Mouse (Mus musculus): ENCODE measurements around the gene Pex12. TPM values are rescaled to one million over a fixed set of nuclear protein-coding genes. Genes with fewer than 3 reads are reported as not detected.

Pex12 gene
- polyA plus RNA-seq, 1 experiment from 2014 or later: 12.7 TPM

DNA sequence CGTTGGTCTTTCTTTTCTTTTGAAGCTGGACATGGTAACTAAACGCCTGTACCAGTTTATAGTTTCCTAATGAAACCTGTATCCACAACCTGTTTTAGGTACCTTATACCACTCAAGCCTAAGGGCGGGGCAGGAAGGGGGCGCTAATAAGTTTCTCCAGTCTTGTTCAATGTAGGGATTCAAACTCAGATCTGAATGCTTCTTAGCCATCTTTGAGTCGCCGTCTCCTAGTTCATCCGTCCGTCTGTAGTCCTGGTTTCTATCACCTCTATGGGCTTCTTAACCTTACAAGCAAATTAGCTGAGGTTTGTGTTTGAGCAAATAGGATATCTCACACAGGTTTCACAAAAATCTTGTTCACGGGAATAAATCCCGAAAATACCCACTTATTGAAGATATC is 262 bp downstream of the Pex12 start:
- TF ChIP-seq CTCF (IDR thresholded peaks at IDR 0.05): no peak
- ChIA-PET POLR2A (no interaction called here), CTCF (no interaction called here)
- DNase-seq (ENCODE audit: low read depth, low spot score) (no peak), ATAC-seq (no peak)
- in situ Hi-C loops (cut with MboI; ENCODE audit: low pct_unique_long_range_greater_than_20kb): no loop called here
- H3K27me3 ChIP-seq: no peaks in the 10 kb centered on the region

- ATAC-seq: no peak
- no peak for DNase-seq (ENCODE audit: low read depth, low spot score)
- in situ Hi-C loops (cut with MboI; ENCODE audit: low pct_unique_long_range_greater_than_20kb): no loop called here
- no peaks in the 10 kb centered on the region for H3K27me3 ChIP-seq
- ChIA-PET POLR2A (no interaction called here), CTCF (no interaction called here)
- TF ChIP-seq CTCF (IDR thresholded peaks at IDR 0.05): no peak
These were observed 955 bp downstream of the Pex12 start for GRCm38 (mm10) chr11:83301431-83301831.

- no peaks in the 10 kb centered on the region for H3K27me3 ChIP-seq
- in situ Hi-C loops (cut with MboI; ENCODE audit: low pct_unique_long_range_greater_than_20kb): loop anchor here (25.0 kb wide), 1 partner anchor 537 kb away; the partner anchor contains the start of genes Cct6b and Zfp830
- no peak for DNase-seq (ENCODE audit: low read depth, low spot score)
- no peak for ATAC-seq
- TF ChIP-seq CTCF (IDR thresholded peaks at IDR 0.05): no peak
- POLR2A ChIA-PET: no interaction called here
- CTCF ChIA-PET: interaction anchor here (1.1 kb wide), 1 partner anchor 11 kb away, joined by 3 read pairs; no protein-coding TSS in a partner anchor
These were observed 2.7 kb downstream of the Pex12 start for GRCm38 (mm10) chr11:83299724-83300123.

GRCm38 (mm10) chr11:83298225-83299195 is 3.9 kb downstream of the Pex12 start, which contains the start of gene Ap2b1:
Gene Ap2b1, plus strand, starts transcription at chr11:83299024.
- peak; percentile 53 for DNase-seq (ENCODE audit: low read depth, low spot score)
- ATAC-seq: peak; percentile 82
- ChIA-PET CTCF (interaction anchor here (1.1 to 1.3 kb wide), 2 partner anchors 10 to 19 kb away, joined by 3 read pairs; no protein-coding TSS in a partner anchor), POLR2A (interaction anchor here (0.5 to 0.7 kb wide), 2 partner anchors 9 to 31 kb away, joined by 3 read pairs; no protein-coding TSS in a partner anchor)
- in situ Hi-C loops (cut with MboI; ENCODE audit: low pct_unique_long_range_greater_than_20kb): loop anchor here (25.0 kb wide), 1 partner anchor 536 kb away; the partner anchor contains the start of genes Cct6b and Zfp830
- no peaks in the 10 kb centered on the region for H3K27me3 ChIP-seq
- TF ChIP-seq CTCF (IDR thresholded peaks at IDR 0.05): no peak

DNA sequence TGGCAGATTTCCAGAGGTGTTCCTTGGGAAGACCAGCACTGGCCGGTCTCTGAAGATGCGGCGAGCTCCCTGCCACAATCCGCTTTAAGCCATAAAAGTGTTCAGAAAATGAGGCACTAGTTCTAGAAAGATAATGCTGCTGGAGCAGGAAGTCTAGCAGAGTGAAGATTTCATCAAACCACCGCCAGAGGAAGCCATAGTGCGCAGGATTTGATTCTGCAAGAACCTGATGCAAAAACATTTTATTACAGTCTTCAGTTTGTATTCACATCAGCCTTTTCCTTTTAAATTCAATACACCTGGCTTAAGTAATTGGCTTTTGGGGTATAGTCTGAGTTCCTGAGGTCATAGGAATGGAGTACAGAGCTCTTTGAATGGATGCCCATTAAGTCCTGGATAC is 4.6 kb downstream of the Pex12 start:
- TF ChIP-seq CTCF (IDR thresholded peaks at IDR 0.05): no peak
- POLR2A ChIA-PET: no interaction called here
- CTCF ChIA-PET: no interaction called here
- DNase-seq (ENCODE audit: low read depth, low spot score) (no peak), ATAC-seq (no peak)
- no peaks in the 10 kb centered on the region for H3K27me3 ChIP-seq
- in situ Hi-C loops (cut with MboI; ENCODE audit: low pct_unique_long_range_greater_than_20kb): loop anchor here (25.0 kb wide), 1 partner anchor 536 kb away; the partner anchor contains the start of genes Cct6b and Zfp830

DNA sequence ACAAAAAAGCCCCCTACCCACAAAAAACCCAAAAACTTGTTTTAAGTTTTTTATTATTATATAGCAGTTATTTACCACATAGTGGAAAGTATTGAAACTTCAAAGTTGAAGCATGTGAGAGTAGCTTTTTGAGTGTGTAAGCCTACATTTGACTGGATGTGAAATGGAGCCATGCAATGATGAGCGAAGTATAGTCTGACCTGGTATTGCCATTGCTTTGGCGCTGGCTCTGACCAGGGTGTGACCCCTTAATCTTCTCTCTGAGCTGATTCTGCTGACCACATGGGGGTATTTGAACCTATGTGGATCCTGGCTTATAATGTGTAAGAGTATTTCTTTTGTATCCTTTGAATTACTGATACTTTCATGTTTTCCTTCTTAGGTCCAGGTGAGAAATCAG is 8.3 kb downstream of the Pex12 start:
- DNase-seq (ENCODE audit: low read depth, low spot score) (no peak), ATAC-seq (no peak)
- TF ChIP-seq CTCF (IDR thresholded peaks at IDR 0.05): no peak
- CTCF ChIA-PET: interaction anchor here (1.5 kb wide), 1 partner anchor 113 kb away, joined by 3 read pairs; no protein-coding TSS in a partner anchor
- H3K27me3 ChIP-seq: no peaks in the 10 kb centered on the region
- in situ Hi-C loops (cut with MboI; ENCODE audit: low pct_unique_long_range_greater_than_20kb): loop anchor here (25.0 kb wide), 1 partner anchor 532 kb away; the partner anchor contains the start of genes Cct6b and Zfp830
- POLR2A ChIA-PET: no interaction called here

DNA sequence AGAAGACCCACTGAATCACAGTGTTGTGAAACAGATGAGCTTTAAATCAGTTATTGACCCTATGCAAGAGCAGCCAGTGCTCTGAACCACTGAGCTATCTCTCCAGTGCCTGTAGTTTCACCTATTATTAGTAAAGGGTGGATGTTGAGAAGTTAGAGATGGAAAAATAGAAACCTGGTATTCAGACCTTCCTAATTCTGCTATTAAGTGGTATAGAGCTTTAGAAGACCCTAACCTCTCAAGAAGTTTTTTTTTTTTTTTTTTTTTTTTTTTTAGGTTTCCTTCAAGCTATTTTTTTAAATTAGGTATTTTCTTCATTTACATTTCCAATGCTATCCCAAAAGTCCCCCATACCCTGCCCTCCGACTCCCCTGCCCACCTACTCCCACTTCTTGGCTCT is 9.2 kb downstream of the Pex12 start:
- ChIA-PET CTCF (interaction anchor here (1.5 kb wide), 1 partner anchor 114 kb away, joined by 3 read pairs; no protein-coding TSS in a partner anchor), POLR2A (interaction anchor here (0.7 to 0.9 kb wide), 2 partner anchors 10 to 352 kb away, joined by 3 to 6 read pairs; no protein-coding TSS in a partner anchor)
- peaks cover 8% of the 10 kb centered on the region for H3K27me3 ChIP-seq
- DNase-seq (ENCODE audit: low read depth, low spot score) (no peak), ATAC-seq (no peak)
- in situ Hi-C loops (cut with MboI; ENCODE audit: low pct_unique_long_range_greater_than_20kb): loop anchor here (25.0 kb wide), 1 partner anchor 531 kb away; the partner anchor contains the start of genes Cct6b and Zfp830
- no peak for TF ChIP-seq CTCF (IDR thresholded peaks at IDR 0.05)

DNA sequence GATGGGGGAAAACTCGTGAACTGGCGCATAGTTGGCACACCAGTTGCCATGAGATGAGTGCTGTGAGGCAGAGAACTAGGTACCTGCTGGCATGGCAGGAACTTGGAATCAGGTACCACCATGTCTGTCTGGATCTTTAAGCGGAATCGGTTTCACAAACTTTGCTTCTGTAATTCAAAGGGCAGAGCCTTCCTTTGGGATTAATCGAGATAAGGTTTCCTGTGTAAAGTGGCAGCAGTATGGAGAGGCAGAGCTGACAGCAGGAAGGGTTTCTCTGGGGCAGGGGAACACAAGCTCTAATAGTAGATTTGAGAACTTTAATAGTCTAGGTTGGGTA is 10.2 kb downstream of the Pex12 start:
- DNase-seq (ENCODE audit: low read depth, low spot score) (no peak), ATAC-seq (no peak)
- no peak for TF ChIP-seq CTCF (IDR thresholded peaks at IDR 0.05)

GRCm38 (mm10) chr11:83291375-83292250 is 10.8 kb downstream of the Pex12 start:
- TF ChIP-seq CTCF (IDR thresholded peaks at IDR 0.05): no peak
- ChIA-PET POLR2A (interaction anchor here (1.1 kb wide), 1 partner anchor 15 kb away, joined by 5 read pairs; no protein-coding TSS in a partner anchor), CTCF (no interaction called here)
- peak; percentile 100 for ATAC-seq
- in situ Hi-C loops (cut with MboI; ENCODE audit: low pct_unique_long_range_greater_than_20kb): loop anchor here (25.0 kb wide), 1 partner anchor 529 kb away; the partner anchor contains the start of genes Cct6b and Zfp830
- H3K27me3 ChIP-seq: peaks cover 19% of the 10 kb centered on the region
- DNase-seq (ENCODE audit: low read depth, low spot score): no peak

More for the DNA sequence above, 10.2 kb downstream of the Pex12 start:
- ChIA-PET CTCF (no interaction called here), POLR2A (interaction anchor here (0.9 to 1.1 kb wide), 2 partner anchors 11 to 14 kb away, joined by 5 to 6 read pairs; no protein-coding TSS in a partner anchor)
- in situ Hi-C loops (cut with MboI; ENCODE audit: low pct_unique_long_range_greater_than_20kb): loop anchor here (25.0 kb wide), 1 partner anchor 530 kb away; the partner anchor contains the start of genes Cct6b and Zfp830
- peaks cover 13% of the 10 kb centered on the region for H3K27me3 ChIP-seq

Data from Patski (cell line).